Mouse (Mus musculus) thymus, postnatal 10 days (tissue): Measurements from ENCODE around the gene Vwc2.
A peak's percentile ranks its signal among the peaks of the same experiment; 100 is the strongest.

Experiments
- DNase-seq, 2 experiments: peaks; one replicate each; pipeline ENCODE4 v3.0.0; 2021; ENCODE audit warnings: low spot score in 2 of 2

The Vwc2 gene

GRCm38 (mm10) chr11:11113576-11114233 lies at the start of gene Vwc2:
Vwc2 (plus strand) TSS chr11:11114223.
- DNase-seq = no peak

GRCm38 (mm10) chr11:11088162-11088756 lies 25.8 kb upstream of the Vwc2 start:
- DNase-seq = no peak

GRCm38 (mm10) chr11:11097606-11098005 lies 16.4 kb upstream of the Vwc2 start:
- DNase-seq = no peak

- DNase-seq = no peak
These were observed 15.7 kb upstream of the Vwc2 start for GRCm38 (mm10) chr11:11098282-11098681.

- no peak for DNase-seq
These were observed 15.0 kb upstream of the Vwc2 start for GRCm38 (mm10) chr11:11099011-11099410.

- no peak for DNase-seq
These were observed 11.8 kb upstream of the Vwc2 start for GRCm38 (mm10) chr11:11102182-11102581.

- no peak for DNase-seq
These were observed 11.4 kb upstream of the Vwc2 start for GRCm38 (mm10) chr11:11102620-11103019.

- DNase-seq = no peak
These were observed 5.1 kb upstream of the Vwc2 start for GRCm38 (mm10) chr11:11108922-11109321.

GRCm38 (mm10) chr11:11114234-11115030 lies 409 bp downstream of the Vwc2 start:
- DNase-seq = no peak

GRCm38 (mm10) chr11:11115031-11115647 lies 1.1 kb downstream of the Vwc2 start:
- no peak for DNase-seq

GRCm38 (mm10) chr11:11115648-11116590 lies 1.9 kb downstream of the Vwc2 start:
- DNase-seq = no peak

- no peak for DNase-seq
These were observed 2.7 kb downstream of the Vwc2 start for GRCm38 (mm10) chr11:11116736-11117135.

GRCm38 (mm10) chr11:11122866-11123265 lies 8.8 kb downstream of the Vwc2 start:
- no peak for DNase-seq

- no peak for DNase-seq
These were observed 17.5 kb downstream of the Vwc2 start for GRCm38 (mm10) chr11:11131414-11132077.

GRCm38 (mm10) chr11:11140622-11141021 lies 26.6 kb downstream of the Vwc2 start:
- DNase-seq = no peak

GRCm38 (mm10) chr11:11152681-11153080 lies 38.7 kb downstream of the Vwc2 start:
- DNase-seq = no peak

GRCm38 (mm10) chr11:11171396-11171795 lies 57.4 kb downstream of the Vwc2 start:
- no peak for DNase-seq

- DNase-seq = no peak
These were observed 61.2 kb downstream of the Vwc2 start for GRCm38 (mm10) chr11:11175259-11175658.

- DNase-seq = no peak
These were observed 68.7 kb downstream of the Vwc2 start for GRCm38 (mm10) chr11:11182705-11183104.

GRCm38 (mm10) chr11:11223162-11223561 lies 109.1 kb downstream of the Vwc2 start:
- peak in 1 of 2 experiments; percentile 3 for DNase-seq

GRCm38 (mm10) chr11:11239346-11239745 lies 125.3 kb downstream of the Vwc2 start:
- DNase-seq = peak in 1 of 2 experiments; percentile 15
